Mouse (Mus musculus) forebrain, embryonic 11.5 days (tissue): Measurements from ENCODE around the gene Lyg1. TPM values are rescaled to one million over a fixed set of nuclear protein-coding genes. Genes with fewer than 3 reads are reported as not detected.
"Not testable (repeated sequence)": the region's sequence is repeated elsewhere in the genome, so short reads cannot be mapped to it uniquely, and the experiment has no call there.

ENCODE experiments used
- ATAC-seq: fragments of 200-750 bp; cut with Nextera tagmentation; replicated peaks from 2 replicates; pipeline ENCODE4 v1.8.0; 2017; ENCODE audit warnings: moderate TSS enrichment; ENCODE audit not compliant: low FRiP score
- DNase-seq: peaks from one replicate; pipeline ENCODE4 v3.0.0-alpha.2; 2017; ENCODE audit warnings: low spot score
- H3K27ac ChIP-seq: fragments of 300-500 bp; sonication (generic); 2 replicates; pipeline ENCODE4 v1.5.1; 2014; ENCODE audit warnings: low read depth, low read length
- H3K27me3 ChIP-seq: fragments of 300-500 bp; sonication (generic); 2 replicates; pipeline ENCODE4 v1.6.1; 2014; ENCODE audit warnings: mild to moderate bottlenecking, low read length, mixed read lengths; ENCODE audit not compliant: control insufficient read depth, insufficient read depth
- H3K36me3 ChIP-seq: fragments of 300-500 bp; sonication (generic); 2 replicates; pipeline ENCODE4 v1.6.1; 2014; ENCODE audit warnings: mild to moderate bottlenecking, low read length, moderate library complexity, mixed read lengths; ENCODE audit not compliant: control insufficient read depth, insufficient read depth
- H3K4me1 ChIP-seq: fragments of 300-500 bp; sonication (generic); replicated peaks from 2 replicates; pipeline ENCODE4 v1.6.1; 2014; ENCODE audit warnings: low read length, mixed read lengths; ENCODE audit not compliant: control insufficient read depth, insufficient read depth
- H3K4me2 ChIP-seq: fragments of 300-500 bp; sonication (generic); 2 replicates; pipeline ENCODE4 v1.6.1; 2014; ENCODE audit warnings: low read depth, mild to moderate bottlenecking, low read length, moderate library complexity, mixed read lengths; ENCODE audit not compliant: severe bottlenecking
- H3K4me3 ChIP-seq: fragments of 300-500 bp; sonication (generic); 2 replicates; pipeline ENCODE4 v1.5.1; 2014; ENCODE audit warnings: low read depth, low read length
- H3K9ac ChIP-seq: fragments of 300-500 bp; sonication (generic); 2 replicates; pipeline ENCODE4 v1.6.1; 2014; ENCODE audit warnings: low read length
- H3K9me3 ChIP-seq: fragments of 300-500 bp; sonication (generic); 2 replicates; pipeline ENCODE4 v1.6.1; 2016; ENCODE audit warnings: low read length, mixed read lengths; ENCODE audit not compliant: control insufficient read depth
- WGBS: fragments of 180-500 bp; shearing (Covaris S2); extraction: QIAGEN DNeasy Blood & Tissue Kit; methylation state at CpG from one replicate; pipeline ENCODE4 v1.1.7; 2014; 5-methylcytosine and 5-hydroxymethylcytosine counted together
- polyA plus RNA-seq: library from polyadenylated mRNA; unstranded; fragments of >200 nt; fragmentation: Nextera tagmentation; extraction: Ambion mirVana; gene quantifications from 2 replicates; pipeline ENCODE4 v1.2.1, GENCODE M21; 2014

Gene Lyg1
- polyA plus RNA-seq, 1 experiment from 2014 or later, result not detected

DNA sequence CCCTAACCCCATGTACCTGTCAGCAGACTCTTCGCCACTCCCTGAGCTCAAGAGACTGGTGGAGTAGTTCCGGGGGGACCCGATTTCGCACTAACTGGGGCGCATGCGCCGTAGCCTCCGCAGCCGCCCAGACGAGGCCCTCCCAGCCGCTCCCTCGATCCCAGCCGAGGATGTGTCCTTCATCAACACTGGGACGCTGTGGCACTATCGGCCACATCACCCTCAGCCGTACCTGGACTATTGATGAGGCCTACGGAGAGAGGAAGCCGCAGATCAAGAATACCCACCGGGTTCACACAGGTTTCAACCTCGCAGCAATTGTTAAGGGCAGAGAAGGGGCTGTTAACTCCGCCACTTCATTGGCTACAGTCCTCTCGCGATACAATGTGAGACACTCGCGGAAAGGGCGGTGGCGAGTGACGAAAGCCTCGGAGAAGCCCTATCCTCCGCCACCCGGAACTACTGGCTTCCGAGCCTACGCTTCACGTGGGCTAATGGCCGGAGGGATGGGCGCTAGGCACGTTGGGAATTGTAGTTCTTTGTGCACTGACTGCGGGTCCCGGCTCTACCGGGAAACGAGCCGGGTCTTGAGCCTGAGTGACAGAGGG, 39.4 kb upstream of the Lyg1 start:
- peaks cover 2% of the 10 kb centered on the region; the same call in 1 of the 2 replicates for H3K4me1 ChIP-seq
- under 1% methylated on average over 42 of the region's 42 CpGs for WGBS
- peaks cover 10% of the 10 kb centered on the region for H3K36me3 ChIP-seq
- H3K4me3 ChIP-seq, result peak overlapping the region; percentile 91
- H3K27ac ChIP-seq, result peak overlapping the region; percentile 93
- peak; percentile 97 for DNase-seq
- no peaks in the 10 kb centered on the region for H3K9me3 ChIP-seq
- H3K27me3 ChIP-seq, result no peaks in the 10 kb centered on the region
- ATAC-seq, result peak; percentile 95
- peak overlapping the region; percentile 80 for H3K9ac ChIP-seq
- peak overlapping the region; percentile 86 for H3K4me2 ChIP-seq

DNA sequence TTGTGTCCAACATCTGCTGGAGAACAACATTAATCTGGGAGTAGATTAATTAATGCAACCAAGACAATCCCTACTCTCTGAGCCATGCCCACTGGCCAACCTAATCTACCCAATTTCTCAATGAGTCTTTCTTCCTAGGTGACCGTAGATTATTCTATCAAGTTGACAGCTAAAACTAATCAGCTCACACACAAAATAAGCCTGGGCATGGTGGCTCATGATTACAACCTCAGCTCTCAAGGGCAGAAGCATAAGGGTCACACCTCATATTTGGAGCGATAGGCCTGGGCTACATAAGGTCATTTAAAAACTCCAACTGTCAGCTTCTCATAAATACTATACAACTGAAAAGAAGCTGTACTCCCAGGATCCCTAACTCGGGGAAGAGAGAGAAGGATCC, 38.7 kb upstream of the Lyg1 start:
- ATAC-seq, result no peak
- Histone ChIP-seq H3K9me3 (no peaks in the 10 kb centered on the region), H3K4me2 (peak overlapping the region; percentile 86), H3K4me3 (peak overlapping the region; percentile 91), H3K27ac (no peak overlapping the region), H3K36me3 (peaks cover 10% of the 10 kb centered on the region), H3K4me1 (peaks cover 2% of the 10 kb centered on the region; the same call in 1 of the 2 replicates), H3K27me3 (no peaks in the 10 kb centered on the region), H3K9ac (peak overlapping the region; percentile 80)
- 38% methylated on average over 3 of the region's 3 CpGs for WGBS
- no peak for DNase-seq

DNA sequence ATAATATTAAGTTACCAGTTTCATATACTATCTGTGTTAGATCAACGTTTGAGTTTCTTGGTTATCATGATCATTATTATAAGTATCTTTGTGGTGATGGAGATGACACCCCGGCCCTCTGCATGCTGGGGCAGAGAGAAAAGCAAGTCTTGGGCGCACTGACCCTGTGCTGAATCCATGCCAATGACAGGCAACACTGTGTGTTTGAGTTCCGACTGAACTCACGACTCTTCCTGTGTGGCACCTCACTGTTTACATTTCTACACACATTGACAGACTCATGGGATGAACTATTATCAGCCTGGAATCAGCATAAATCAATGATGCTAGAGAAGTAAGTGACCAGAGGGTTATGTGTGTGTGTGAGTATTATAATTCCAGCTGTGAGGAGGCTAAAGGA, 30.3 kb upstream of the Lyg1 start:
- peaks cover 8% of the 10 kb centered on the region for H3K36me3 ChIP-seq
- H3K4me1 ChIP-seq, result no peaks in the 10 kb centered on the region
- 94% methylated on average over 5 of the region's 5 CpGs for WGBS
- no peak overlapping the region for H3K27ac ChIP-seq
- H3K4me2 ChIP-seq, result no peak overlapping the region
- no peaks in the 10 kb centered on the region for H3K27me3 ChIP-seq
- no peak for ATAC-seq
- H3K9me3 ChIP-seq, result no peaks in the 10 kb centered on the region
- H3K4me3 ChIP-seq, result no peak overlapping the region
- DNase-seq, result no peak
- no peak overlapping the region for H3K9ac ChIP-seq

DNA sequence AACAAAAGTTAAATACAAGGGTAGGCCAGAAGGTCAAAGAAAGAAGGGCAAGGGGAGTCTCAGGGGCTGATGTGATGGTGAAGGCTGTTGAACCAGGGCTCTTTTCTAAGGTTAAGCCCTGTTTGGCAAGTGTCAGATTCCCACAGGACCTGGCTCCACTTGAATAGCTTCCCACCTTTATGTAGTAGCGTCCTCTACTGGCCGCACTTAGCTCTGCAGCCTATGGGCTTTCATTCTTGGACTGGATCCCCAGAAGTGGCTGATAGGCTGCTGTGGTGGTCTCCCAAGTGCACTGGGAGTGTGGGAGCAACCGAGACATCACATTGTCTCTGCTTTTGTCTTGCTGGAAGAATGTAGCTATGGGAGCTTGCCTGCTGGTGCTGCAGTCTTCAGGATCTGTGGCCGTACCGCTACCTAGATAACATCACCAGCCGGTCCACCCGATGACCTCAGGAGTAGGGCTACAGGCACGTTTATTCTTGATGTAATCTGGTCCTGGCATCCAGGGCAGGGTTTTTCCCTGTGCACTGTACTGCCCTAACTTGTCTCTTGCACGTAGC, 28.3 kb upstream of the Lyg1 start:
- Histone ChIP-seq H3K36me3 (peaks cover 8% of the 10 kb centered on the region), H3K4me2 (no peak overlapping the region), H3K9me3 (no peaks in the 10 kb centered on the region), H3K27me3 (no peaks in the 10 kb centered on the region), H3K9ac (no peak overlapping the region), H3K27ac (no peak overlapping the region), H3K4me3 (no peak overlapping the region), H3K4me1 (no peaks in the 10 kb centered on the region)
- ATAC-seq (no peak), DNase-seq (no peak)
- WGBS, result 83% methylated on average over 9 of the region's 9 CpGs

DNA sequence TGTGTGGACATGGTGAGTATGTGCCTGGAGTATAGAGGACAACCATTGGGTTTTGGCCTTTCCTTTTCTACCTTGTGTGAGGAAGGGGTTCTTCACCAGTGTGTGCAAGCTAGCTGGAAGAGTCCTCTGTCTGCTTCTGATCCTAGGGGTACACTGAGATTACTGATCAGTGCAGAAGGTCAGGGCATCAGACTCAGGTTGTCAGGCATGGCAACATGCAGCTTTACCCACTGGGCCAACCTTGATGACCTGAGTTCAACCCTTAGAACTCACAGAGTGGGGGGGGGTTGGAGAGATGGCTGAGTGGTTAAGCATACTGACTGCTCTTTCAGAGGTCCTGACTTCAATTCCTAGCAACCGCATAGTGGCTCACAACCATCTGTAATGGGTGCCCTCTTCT, 26.8 kb upstream of the Lyg1 start:
- no peaks in the 10 kb centered on the region for H3K27me3 ChIP-seq
- H3K4me1 ChIP-seq, result no peaks in the 10 kb centered on the region
- peaks cover 6% of the 10 kb centered on the region for H3K36me3 ChIP-seq
- H3K9ac ChIP-seq, result no peak overlapping the region
- no peaks in the 10 kb centered on the region for H3K9me3 ChIP-seq
- H3K27ac ChIP-seq, result no peak overlapping the region
- no peak overlapping the region for H3K4me3 ChIP-seq
- ATAC-seq (no peak), DNase-seq (no peak)
- H3K4me2 ChIP-seq, result no peak overlapping the region
- WGBS, result 92% methylated on average over 1 of the region's 1 CpGs

DNA sequence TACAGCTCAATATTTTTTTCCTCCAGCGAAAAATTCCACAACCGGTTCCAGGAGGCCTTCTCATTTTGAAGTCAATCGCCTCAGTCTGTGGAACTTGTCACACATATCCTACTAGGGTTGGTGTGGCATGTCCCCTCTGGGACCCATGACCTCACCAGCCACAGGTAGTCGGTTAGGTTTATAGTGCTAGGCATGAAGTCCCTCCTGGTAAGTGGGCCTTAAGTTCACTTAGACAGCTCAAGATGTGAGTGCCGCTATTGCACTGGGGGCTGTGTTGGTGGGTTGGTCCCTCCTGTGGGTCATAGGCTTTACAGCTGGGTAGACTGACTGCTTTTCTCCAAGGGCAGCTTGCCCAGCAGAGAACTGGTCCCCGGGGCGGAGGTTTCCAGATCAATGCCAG, 19.7 kb upstream of the Lyg1 start:
- 89% methylated on average over 7 of the region's 7 CpGs for WGBS
- Histone ChIP-seq H3K4me2 (no peak overlapping the region), H3K27ac (no peak overlapping the region)

DNA sequence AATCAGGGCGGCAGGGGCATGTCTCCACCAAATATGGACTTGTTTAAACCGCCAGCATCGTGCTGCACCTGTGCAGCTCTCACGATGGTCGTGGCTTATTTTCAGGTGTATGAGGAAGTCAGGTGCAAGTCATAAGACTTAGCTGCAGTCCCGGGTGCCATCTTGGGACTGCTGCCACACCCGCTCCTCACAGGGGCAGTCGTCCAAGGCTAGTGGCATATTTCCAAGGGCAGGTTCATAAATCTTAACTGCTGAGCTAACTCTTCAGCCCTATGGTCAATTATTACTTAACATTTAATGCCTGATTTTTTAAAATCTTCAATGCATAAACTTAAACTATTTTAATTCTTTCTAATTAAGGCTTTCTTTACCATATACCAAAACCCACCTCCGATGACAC, 19.1 kb upstream of the Lyg1 start:
- not testable (repeated sequence) for H3K9me3 ChIP-seq, H3K4me3 ChIP-seq, H3K4me1 ChIP-seq, H3K27me3 ChIP-seq, H3K4me2 ChIP-seq, ATAC-seq, DNase-seq, H3K9ac ChIP-seq, H3K27ac ChIP-seq, H3K36me3 ChIP-seq
- 77% methylated on average over 9 of the region's 9 CpGs for WGBS

More for the DNA sequence above, 19.7 kb upstream of the Lyg1 start:
- Histone ChIP-seq H3K4me1 (no peaks in the 10 kb centered on the region), H3K4me3 (no peak overlapping the region), H3K36me3 (no peaks in the 10 kb centered on the region), H3K9me3 (no peaks in the 10 kb centered on the region), H3K9ac (no peak overlapping the region), H3K27me3 (no peaks in the 10 kb centered on the region)
- DNase-seq (no peak), ATAC-seq (no peak)

DNA sequence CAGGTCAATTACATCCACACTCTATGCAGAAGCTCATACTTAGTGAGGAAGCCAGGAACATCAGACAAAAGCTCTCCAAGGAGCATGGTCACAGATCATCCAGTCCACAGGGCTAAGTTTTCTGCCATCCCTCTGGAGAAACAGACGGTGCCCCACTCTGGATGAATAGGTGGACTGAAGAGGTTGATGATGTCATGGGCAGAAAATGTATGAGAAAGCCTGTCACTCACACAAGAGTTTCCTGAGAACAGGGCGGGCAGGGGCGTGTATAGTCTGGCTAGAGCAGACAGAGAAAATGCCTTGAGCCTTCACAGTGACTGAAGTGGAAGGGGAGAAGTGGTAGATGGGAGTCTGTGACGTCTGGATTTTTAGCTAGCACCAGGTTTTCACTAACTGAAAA, 14.0 kb upstream of the Lyg1 start:
- 56% methylated on average over 4 of the region's 4 CpGs for WGBS
- Histone ChIP-seq H3K9ac (no peak overlapping the region), H3K36me3 (no peaks in the 10 kb centered on the region), H3K4me1 (no peaks in the 10 kb centered on the region), H3K4me3 (no peak overlapping the region), H3K27me3 (no peaks in the 10 kb centered on the region), H3K9me3 (no peaks in the 10 kb centered on the region), H3K4me2 (no peak overlapping the region), H3K27ac (no peak overlapping the region)
- ATAC-seq, result no peak
- DNase-seq, result no peak

DNA sequence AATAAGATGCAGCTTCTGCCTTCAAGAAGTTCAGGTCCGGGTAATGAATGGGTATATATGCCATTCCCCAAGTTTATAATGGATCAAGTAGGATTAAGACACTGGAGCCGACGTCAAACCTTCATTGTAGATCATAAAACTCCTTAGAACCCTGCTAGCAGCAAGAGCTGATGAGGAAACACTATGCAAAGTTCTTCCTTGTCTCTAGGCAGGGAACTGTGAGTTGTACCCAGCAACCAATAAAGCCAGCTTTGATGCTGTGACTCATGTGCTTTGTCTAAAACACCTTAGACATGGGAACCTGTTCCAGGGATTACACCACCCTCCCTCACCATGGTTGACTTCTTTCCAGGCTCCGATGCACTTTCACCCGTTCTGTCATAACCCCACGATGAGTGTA, 11.2 kb upstream of the Lyg1 start:
- no peak overlapping the region for H3K27ac ChIP-seq
- no peaks in the 10 kb centered on the region for H3K4me1 ChIP-seq
- DNase-seq, result no peak
- H3K9me3 ChIP-seq, result no peaks in the 10 kb centered on the region
- no peak for ATAC-seq
- H3K4me3 ChIP-seq, result no peak overlapping the region
- no peak overlapping the region for H3K9ac ChIP-seq
- no peaks in the 10 kb centered on the region for H3K36me3 ChIP-seq
- no peaks in the 10 kb centered on the region for H3K27me3 ChIP-seq
- 91% methylated on average over 6 of the region's 6 CpGs for WGBS
- H3K4me2 ChIP-seq, result no peak overlapping the region
